Mouse (Mus musculus): ENCODE results near the gene Mipol1.

DNA sequence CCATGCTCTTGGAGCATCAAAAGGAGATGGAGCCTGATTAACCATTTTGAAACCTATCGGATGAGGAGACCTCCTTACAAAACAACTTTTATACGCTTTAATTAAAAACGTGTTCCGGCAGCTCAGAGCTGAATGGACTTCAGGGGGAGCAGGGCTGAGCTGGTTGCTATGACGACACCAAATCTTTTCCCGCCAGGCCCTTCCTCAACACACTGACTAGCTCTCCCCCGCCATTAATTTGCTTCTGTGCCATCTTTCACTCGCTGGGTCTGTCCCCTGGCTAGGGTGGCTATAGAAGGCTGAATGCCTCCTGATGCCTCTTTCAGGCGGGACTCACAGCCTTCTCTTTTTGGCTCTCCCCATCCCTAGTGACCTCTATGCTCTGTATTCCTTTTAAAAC is 300.2 kb downstream of the Mipol1 start:
- TF ChIP-seq POLR2A (IDR thresholded peaks at IDR 0.05; ENCODE audit: extremely low read depth, insufficient read depth, low read length), result no peak
- no peak for TF ChIP-seq CTCF (IDR thresholded peaks at IDR 0.05; ENCODE audit: extremely low read depth, insufficient read depth, low read length)

Data from cortical plate, adult 2 months (tissue).